Mouse (Mus musculus): ENCODE measurements around the gene Gm10260.

The Gm10260 gene

GRCm38 (mm10) chr13:97760532-97760931 is at the start of gene Gm10260:
Gene Gm10260 (minus strand): TSS chr13:97760632.
- DNase-seq: no peak

GRCm38 (mm10) chr13:97809828-97810227 is 49.4 kb upstream of the Gm10260 start:
- DNase-seq: no peak

- DNase-seq: no peak
Observed at GRCm38 (mm10) chr13:97805907-97806306, 45.5 kb upstream of the Gm10260 start.

- no peak for DNase-seq
Observed at GRCm38 (mm10) chr13:97802386-97802785, 42.0 kb upstream of the Gm10260 start.

- no peak for DNase-seq
Observed at GRCm38 (mm10) chr13:97797462-97797861, 37.0 kb upstream of the Gm10260 start.

GRCm38 (mm10) chr13:97794780-97795179 is 34.3 kb upstream of the Gm10260 start:
- no peak for DNase-seq

GRCm38 (mm10) chr13:97793932-97794331 is 33.5 kb upstream of the Gm10260 start:
- no peak for DNase-seq

- no peak for DNase-seq
Observed at GRCm38 (mm10) chr13:97791664-97792063, 31.2 kb upstream of the Gm10260 start.

- no peak for DNase-seq
Observed at GRCm38 (mm10) chr13:97789782-97790450, 29.5 kb upstream of the Gm10260 start.

- no peak for DNase-seq
Observed at GRCm38 (mm10) chr13:97785167-97785835, 24.9 kb upstream of the Gm10260 start.

- DNase-seq: no peak
Observed at GRCm38 (mm10) chr13:97783423-97784143, 23.2 kb upstream of the Gm10260 start.

- no peak for DNase-seq
Observed at GRCm38 (mm10) chr13:97782063-97782462, 21.6 kb upstream of the Gm10260 start.

- DNase-seq: no peak
Observed at GRCm38 (mm10) chr13:97781637-97782036, 21.2 kb upstream of the Gm10260 start.

GRCm38 (mm10) chr13:97780556-97780955 is 20.1 kb upstream of the Gm10260 start:
- no peak for DNase-seq

GRCm38 (mm10) chr13:97779657-97780445 is 19.4 kb upstream of the Gm10260 start:
- DNase-seq: no peak

GRCm38 (mm10) chr13:97778698-97779194 is 18.3 kb upstream of the Gm10260 start:
- DNase-seq: no peak

- no peak for DNase-seq
Observed at GRCm38 (mm10) chr13:97777667-97778066, 17.2 kb upstream of the Gm10260 start.

GRCm38 (mm10) chr13:97776702-97777101 is 16.3 kb upstream of the Gm10260 start:
- DNase-seq: no peak

GRCm38 (mm10) chr13:97775907-97776306 is 15.5 kb upstream of the Gm10260 start:
- no peak for DNase-seq

- no peak for DNase-seq
Observed at GRCm38 (mm10) chr13:97774740-97775425, 14.5 kb upstream of the Gm10260 start.

GRCm38 (mm10) chr13:97769205-97769604 is 8.8 kb upstream of the Gm10260 start:
- DNase-seq: no peak

- DNase-seq: no peak
Observed at GRCm38 (mm10) chr13:97768803-97769202, 8.4 kb upstream of the Gm10260 start.
